Mouse (Mus musculus) heart, adult 2 months (tissue): ENCODE results near the gene Trim2. TPM values are rescaled to one million over a fixed set of nuclear protein-coding genes. Genes with fewer than 3 reads are reported as not detected.

Experiments used
- DNase-seq, 2 experiments: peaks; one replicate each; pipeline ENCODE4 v3.0.0; 2021
- H3K27ac ChIP-seq: fragments of 200-600 bp; 2 replicates; pipeline ENCODE4 v1.8.1; 2022
- H3K27me3 ChIP-seq: fragments of 200-500 bp; 2 replicates; pipeline ENCODE4 v1.6.1; 2012; ENCODE audit warnings: mild to moderate bottlenecking, low read length, inconsistent platforms, mixed read lengths; ENCODE audit not compliant: control insufficient read depth, insufficient read depth
- H3K36me3 ChIP-seq: fragments of 200-500 bp; 2 replicates; pipeline ENCODE4 v1.6.1; 2012; ENCODE audit warnings: low read length, inconsistent platforms; ENCODE audit not compliant: control insufficient read depth, insufficient read depth
- H3K4me1 ChIP-seq: fragments of 200-500 bp; 2 replicates; pipeline ENCODE4 v1.6.1; 2011; ENCODE audit warnings: low read length; ENCODE audit not compliant: control insufficient read depth, insufficient read depth
- H3K4me3 ChIP-seq: fragments of 200-600 bp; 2 replicates; pipeline ENCODE4 v1.8.1; 2022
- H3K79me2 ChIP-seq: fragments of 200-500 bp; replicated peaks from 2 replicates; pipeline ENCODE4 v1.6.1; 2012; ENCODE audit warnings: mild to moderate bottlenecking, inconsistent platforms, low read length, moderate library complexity, mixed read lengths; ENCODE audit not compliant: control insufficient read depth, insufficient read depth
- H3K9ac ChIP-seq: fragments of 200-500 bp; 2 replicates; pipeline ENCODE4 v1.6.1; 2012; ENCODE audit warnings: low read depth, mild to moderate bottlenecking, control low read depth, inconsistent platforms, low read length, mixed read lengths
- CTCF ChIP-seq: fragments of 200-600 bp; IDR thresholded peaks from 2 replicates; pipeline ENCODE4 v1.8.1; 2022; ENCODE audit warnings: antibody characterized with exemption, mild to moderate bottlenecking, moderate library complexity
- EP300 ChIP-seq: fragments of 200-500 bp; IDR thresholded peaks from 2 replicates; pipeline ENCODE4 v1.6.1; 2011; ENCODE audit warnings: low read depth, low read length, control low read depth; ENCODE audit not compliant: insufficient read depth
- POLR2A ChIP-seq: fragments of 200-500 bp; IDR thresholded peaks from 2 replicates; pipeline ENCODE4 v1.6.1; 2011; ENCODE audit warnings: mild to moderate bottlenecking, low read depth, low read length, control low read depth; ENCODE audit not compliant: insufficient read depth
- WGBS: fragments of 180-500 bp; shearing (Covaris S2); methylation state at CpG from one replicate; pipeline ENCODE4 v1.1.7; 2018; 5-methylcytosine and 5-hydroxymethylcytosine counted together
- intact Hi-C: fragments of 180-260 bp; cut with DNase I; formaldehyde crosslinking; loops from one replicate; pipeline ENCODE4 v1.15.1; 2025
- polyA plus RNA-seq: library from polyadenylated mRNA; depleted of rRNA; stranded (reverse); fragments of >200 nt; gene quantifications from 2 replicates; pipeline ENCODE4 v1.2.3, GENCODE M21; 2012
- total RNA-seq, 2 experiments: library from RNA; stranded (reverse); gene quantifications; 2 replicates each; pipeline ENCODE4 v1.2.3; 2021

The Trim2 gene
- total and polyA plus RNA-seq, 3 experiments = 4.7 to 5.7 (median 5.2) TPM

GRCm38 (mm10) chr3:84302273-84302672 is 4.4 kb downstream of the Trim2 start:
- no peak overlapping the region for H3K9ac ChIP-seq
- H3K36me3 ChIP-seq = no peaks in the 10 kb centered on the region
- no peak overlapping the region for H3K27ac ChIP-seq
- H3K27me3 ChIP-seq = peaks cover 2% of the 10 kb centered on the region
- no peak overlapping the region for H3K4me3 ChIP-seq
- TF ChIP-seq CTCF = peak; percentile 60
- no peak for TF ChIP-seq POLR2A
- 29% methylated on average over 4 of the region's 4 CpGs for WGBS
- peaks cover 1% of the 10 kb centered on the region; the same call in 1 of the 2 replicates for H3K4me1 ChIP-seq
- DNase-seq = no peak
- no peaks in the 10 kb centered on the region for H3K79me2 ChIP-seq
- intact Hi-C loops = loop anchor here (2.0 kb wide), 1 partner anchor 127 kb away; the partner anchor contains the start of gene Gm6525

GRCm38 (mm10) chr3:84301674-84302073 is 5.0 kb downstream of the Trim2 start:
- TF ChIP-seq CTCF (no peak), EP300 (no peak), POLR2A (no peak)
- H3K4me3 ChIP-seq = no peak overlapping the region
- 90% methylated on average over 4 of the region's 4 CpGs for WGBS
- intact Hi-C loops = loop anchor here (2.0 kb wide), 1 partner anchor 127 kb away; the partner anchor contains the start of gene Gm6525
- no peak overlapping the region for H3K27ac ChIP-seq
- H3K36me3 ChIP-seq = no peaks in the 10 kb centered on the region
- H3K9ac ChIP-seq = no peak overlapping the region
- no peaks in the 10 kb centered on the region for H3K79me2 ChIP-seq
- DNase-seq = no peak
- H3K27me3 ChIP-seq = peaks cover 2% of the 10 kb centered on the region
- H3K4me1 ChIP-seq = peaks cover 1% of the 10 kb centered on the region; the same call in 1 of the 2 replicates

- Histone ChIP-seq H3K36me3 (no peaks in the 10 kb centered on the region), H3K27me3 (no peaks in the 10 kb centered on the region), H3K4me3 (no peak overlapping the region), H3K79me2 (no peaks in the 10 kb centered on the region), H3K27ac (no peak overlapping the region), H3K9ac (no peak overlapping the region), H3K4me1 (no peaks in the 10 kb centered on the region)
- intact Hi-C loops = no loop called here
- TF ChIP-seq EP300 (no peak), CTCF (no peak), POLR2A (no peak)
- WGBS = 42% methylated on average over 3 of the region's 3 CpGs
- DNase-seq = no peak
These were observed 8.5 kb downstream of the Trim2 start for GRCm38 (mm10) chr3:84298186-84298585.

- intact Hi-C loops = no loop called here
- H3K27ac ChIP-seq = no peak overlapping the region
- H3K79me2 ChIP-seq = no peaks in the 10 kb centered on the region
- H3K4me3 ChIP-seq = no peak overlapping the region
- WGBS = 62% methylated on average over 2 of the region's 2 CpGs
- no peaks in the 10 kb centered on the region for H3K4me1 ChIP-seq
- H3K27me3 ChIP-seq = no peaks in the 10 kb centered on the region
- no peak for DNase-seq
- H3K36me3 ChIP-seq = no peaks in the 10 kb centered on the region
- no peak overlapping the region for H3K9ac ChIP-seq
- TF ChIP-seq EP300 = no peak
- no peak for TF ChIP-seq CTCF
- no peak for TF ChIP-seq POLR2A
These were observed 10.0 kb downstream of the Trim2 start for GRCm38 (mm10) chr3:84296676-84297075.

- Histone ChIP-seq H3K27ac (no peak overlapping the region), H3K79me2 (no peaks in the 10 kb centered on the region), H3K27me3 (no peaks in the 10 kb centered on the region), H3K4me1 (no peaks in the 10 kb centered on the region), H3K36me3 (no peaks in the 10 kb centered on the region), H3K9ac (no peak overlapping the region), H3K4me3 (no peak overlapping the region)
- TF ChIP-seq EP300 (no peak), POLR2A (no peak), CTCF (no peak)
- intact Hi-C loops = no loop called here
- WGBS = 90% methylated on average over 9 of the region's 9 CpGs
- no peak for DNase-seq
These were observed 11.9 kb downstream of the Trim2 start for GRCm38 (mm10) chr3:84294734-84295133.

GRCm38 (mm10) chr3:84293666-84294595 is 12.7 kb downstream of the Trim2 start:
- no peaks in the 10 kb centered on the region for H3K36me3 ChIP-seq
- H3K4me3 ChIP-seq = no peak overlapping the region
- 76% methylated on average over 13 of the region's 13 CpGs for WGBS
- no peak overlapping the region for H3K27ac ChIP-seq
- no peak for DNase-seq
- no peak for TF ChIP-seq POLR2A
- TF ChIP-seq EP300 = no peak
- no peak for TF ChIP-seq CTCF
- H3K79me2 ChIP-seq = no peaks in the 10 kb centered on the region
- no peak overlapping the region for H3K9ac ChIP-seq
- intact Hi-C loops = no loop called here
- no peaks in the 10 kb centered on the region for H3K4me1 ChIP-seq
- no peaks in the 10 kb centered on the region for H3K27me3 ChIP-seq
